Mouse (Mus musculus): ENCODE data around the gene Hsd17b6.
A peak's percentile ranks its signal among the peaks of the same experiment; 100 is the strongest.
"Not testable (repeated sequence)": the region's sequence is repeated elsewhere in the genome, so short reads cannot be mapped to it uniquely, and the experiment has no call there.

Hsd17b6 gene

GRCm38 (mm10) chr10:128007446-128007845 is at the start of gene Hsd17b6:
Hsd17b6 (minus strand) TSS chr10:128007611.
- DNase-seq = no peak

- DNase-seq = no peak
These were observed 45.6 kb upstream of the Hsd17b6 start for GRCm38 (mm10) chr10:128053001-128053400.

GRCm38 (mm10) chr10:128052136-128052535 is 44.7 kb upstream of the Hsd17b6 start:
- DNase-seq = not testable (repeated sequence)

- no peak for DNase-seq
These were observed 44.2 kb upstream of the Hsd17b6 start for GRCm38 (mm10) chr10:128051589-128051988.

- no peak for DNase-seq
These were observed 42.9 kb upstream of the Hsd17b6 start for GRCm38 (mm10) chr10:128050355-128050754.

GRCm38 (mm10) chr10:128049741-128050140 is 42.3 kb upstream of the Hsd17b6 start:
- DNase-seq = no peak

GRCm38 (mm10) chr10:128048157-128048556 is 40.7 kb upstream of the Hsd17b6 start:
- no peak for DNase-seq

GRCm38 (mm10) chr10:128043041-128043835 is 35.8 kb upstream of the Hsd17b6 start:
- no peak for DNase-seq

GRCm38 (mm10) chr10:128042466-128042865 is 35.1 kb upstream of the Hsd17b6 start:
- DNase-seq = no peak

- no peak for DNase-seq
These were observed 34.2 kb upstream of the Hsd17b6 start for GRCm38 (mm10) chr10:128041636-128042035.

GRCm38 (mm10) chr10:128040293-128040692 is 32.9 kb upstream of the Hsd17b6 start:
- no peak for DNase-seq

GRCm38 (mm10) chr10:128039858-128040257 is 32.4 kb upstream of the Hsd17b6 start:
- DNase-seq = no peak

- no peak for DNase-seq
These were observed 31.8 kb upstream of the Hsd17b6 start for GRCm38 (mm10) chr10:128039167-128039566.

- no peak for DNase-seq
These were observed 30.5 kb upstream of the Hsd17b6 start for GRCm38 (mm10) chr10:128037921-128038320.

- DNase-seq = peak; percentile 53 to 66
These were observed 29.5 kb upstream of the Hsd17b6 start for GRCm38 (mm10) chr10:128036746-128037425.

- DNase-seq = peak in 1 of 2 experiments; percentile 28
These were observed 23.4 kb upstream of the Hsd17b6 start for GRCm38 (mm10) chr10:128030860-128031259.

GRCm38 (mm10) chr10:128029931-128030330 is 22.5 kb upstream of the Hsd17b6 start:
- DNase-seq = no peak

- no peak for DNase-seq
These were observed 16.1 kb upstream of the Hsd17b6 start for GRCm38 (mm10) chr10:128023496-128023895.

- no peak for DNase-seq
These were observed 14.8 kb upstream of the Hsd17b6 start for GRCm38 (mm10) chr10:128022196-128022595.

- peak; percentile 82 to 89 for DNase-seq
These were observed 7.9 kb upstream of the Hsd17b6 start, which contains the start of gene Prim1 for GRCm38 (mm10) chr10:128015068-128015934. Prim1 (plus strand) TSS chr10:128015168.

GRCm38 (mm10) chr10:128009735-128010134 is 2.3 kb upstream of the Hsd17b6 start:
- DNase-seq = no peak

GRCm38 (mm10) chr10:128008207-128008889 is 937 bp upstream of the Hsd17b6 start:
- peak; percentile 85 to 86 for DNase-seq

All from kidney, postnatal 4 days (tissue).